Mouse (Mus musculus) embryonic facial prominence, embryonic 15.5 days (tissue): ENCODE results near the gene Disp3. TPM values are rescaled to one million over a fixed set of nuclear protein-coding genes. Genes with fewer than 3 reads are reported as not detected.

Source experiments
- ATAC-seq: fragments of 200-750 bp; cut with Nextera tagmentation; 2 replicates; pipeline ENCODE4 v1.8.0; 2017; ENCODE audit warnings: low read depth, moderate TSS enrichment; ENCODE audit not compliant: insufficient number of reproducible peaks, low FRiP score, low TSS enrichment
- H3K27ac ChIP-seq: fragments of 300-500 bp; sonication (generic); replicated peaks from 2 replicates; pipeline ENCODE4 v1.5.1; 2015; ENCODE audit warnings: mild to moderate bottlenecking, inconsistent platforms
- H3K27me3 ChIP-seq: fragments of 300-500 bp; sonication (generic); 2 replicates; pipeline ENCODE4 v1.6.1; 2015; ENCODE audit warnings: inconsistent platforms
- H3K36me3 ChIP-seq: fragments of 300-500 bp; sonication (generic); 2 replicates; pipeline ENCODE4 v1.6.1; 2015; ENCODE audit warnings: mild to moderate bottlenecking, inconsistent platforms
- H3K4me1 ChIP-seq: fragments of 300-500 bp; sonication (generic); 2 replicates; pipeline ENCODE4 v1.6.1; 2015; ENCODE audit warnings: inconsistent platforms
- H3K4me2 ChIP-seq: fragments of 300-500 bp; sonication (generic); replicated peaks from 2 replicates; pipeline ENCODE4 v1.6.1; 2015; ENCODE audit warnings: mild to moderate bottlenecking, inconsistent platforms
- H3K4me3 ChIP-seq: fragments of 300-500 bp; sonication (generic); replicated peaks from 2 replicates; pipeline ENCODE4 v1.5.1; 2015; ENCODE audit warnings: mild to moderate bottlenecking, inconsistent platforms
- H3K9ac ChIP-seq: fragments of 300-500 bp; sonication (generic); 2 replicates; pipeline ENCODE4 v1.6.1; 2015; ENCODE audit warnings: inconsistent platforms
- H3K9me3 ChIP-seq: fragments of 300-500 bp; sonication (generic); replicated peaks from 2 replicates; pipeline ENCODE4 v1.6.1; 2016; ENCODE audit warnings: inconsistent platforms
- WGBS: fragments of 180-500 bp; shearing (Covaris S2); methylation state at CpG from one replicate; pipeline ENCODE4 v1.1.7; 2015; 5-methylcytosine and 5-hydroxymethylcytosine counted together
- polyA plus RNA-seq: library from polyadenylated mRNA; unstranded; fragments of >200 nt; fragmentation: Nextera tagmentation; extraction: Ambion mirVana; gene quantifications from 2 replicates; pipeline ENCODE4 v1.2.1, GENCODE M21; 2015

Gene Disp3
- polyA plus RNA-seq, 1 experiment from 2014 or later, result 0.40 TPM

GRCm38 (mm10) chr4:148215264-148215900, 72.4 kb downstream of the Disp3 start:
- ATAC-seq, result no peak
- H3K9me3 ChIP-seq, result no peaks in the 10 kb centered on the region
- H3K9ac ChIP-seq, result no peak overlapping the region
- no peaks in the 10 kb centered on the region for H3K36me3 ChIP-seq
- 36% methylated on average over 11 of the region's 11 CpGs for WGBS
- H3K4me3 ChIP-seq, result no peak overlapping the region
- peaks cover 30% of the 10 kb centered on the region for H3K27me3 ChIP-seq
- no peak overlapping the region for H3K4me2 ChIP-seq
- H3K4me1 ChIP-seq, result no peaks in the 10 kb centered on the region
- H3K27ac ChIP-seq, result no peak overlapping the region

GRCm38 (mm10) chr4:148214460-148215136, 73.2 kb downstream of the Disp3 start:
- ATAC-seq, result no peak
- H3K27me3 ChIP-seq, result peaks cover 23% of the 10 kb centered on the region
- no peaks in the 10 kb centered on the region for H3K36me3 ChIP-seq
- no peaks in the 10 kb centered on the region for H3K4me1 ChIP-seq
- no peak overlapping the region for H3K4me3 ChIP-seq
- WGBS, result 56% methylated on average over 5 of the region's 5 CpGs
- no peak overlapping the region for H3K9ac ChIP-seq
- H3K27ac ChIP-seq, result no peak overlapping the region
- H3K4me2 ChIP-seq, result no peak overlapping the region
- no peaks in the 10 kb centered on the region for H3K9me3 ChIP-seq

- Histone ChIP-seq H3K36me3 (no peaks in the 10 kb centered on the region), H3K9ac (no peak overlapping the region), H3K4me2 (no peak overlapping the region), H3K27me3 (peaks cover 7% of the 10 kb centered on the region), H3K4me3 (no peak overlapping the region), H3K9me3 (no peaks in the 10 kb centered on the region), H3K4me1 (no peaks in the 10 kb centered on the region), H3K27ac (no peak overlapping the region)
- no peak for ATAC-seq
- 58% methylated on average over 6 of the region's 6 CpGs for WGBS
These were observed 82.9 kb downstream of the Disp3 start for GRCm38 (mm10) chr4:148204873-148205232.

- Histone ChIP-seq H3K27me3 (peaks cover 7% of the 10 kb centered on the region), H3K36me3 (no peaks in the 10 kb centered on the region), H3K4me2 (no peak overlapping the region), H3K9ac (no peak overlapping the region), H3K27ac (no peak overlapping the region), H3K4me3 (no peak overlapping the region), H3K4me1 (no peaks in the 10 kb centered on the region), H3K9me3 (no peaks in the 10 kb centered on the region)
- 52% methylated on average over 15 of the region's 15 CpGs for WGBS
- ATAC-seq, result no peak
These were observed 83.5 kb downstream of the Disp3 start for GRCm38 (mm10) chr4:148204061-148204872.

GRCm38 (mm10) chr4:148203557-148203956, 84.2 kb downstream of the Disp3 start:
- Histone ChIP-seq H3K9me3 (no peaks in the 10 kb centered on the region), H3K27ac (no peak overlapping the region), H3K4me1 (no peaks in the 10 kb centered on the region), H3K4me3 (no peak overlapping the region), H3K27me3 (peaks cover 7% of the 10 kb centered on the region), H3K4me2 (no peak overlapping the region), H3K36me3 (no peaks in the 10 kb centered on the region), H3K9ac (no peak overlapping the region)
- 91% methylated on average over 2 of the region's 2 CpGs for WGBS
- ATAC-seq, result no peak

GRCm38 (mm10) chr4:148198721-148199120, 89.0 kb downstream of the Disp3 start:
- Histone ChIP-seq H3K4me3 (no peak overlapping the region), H3K27ac (no peak overlapping the region), H3K9me3 (no peaks in the 10 kb centered on the region), H3K27me3 (peaks cover 12% of the 10 kb centered on the region), H3K4me2 (no peak overlapping the region), H3K9ac (no peak overlapping the region), H3K36me3 (no peaks in the 10 kb centered on the region), H3K4me1 (no peaks in the 10 kb centered on the region)
- WGBS, result 36% methylated on average over 10 of the region's 10 CpGs
- ATAC-seq, result no peak

GRCm38 (mm10) chr4:148194400-148194799, 93.4 kb downstream of the Disp3 start:
- Histone ChIP-seq H3K4me3 (no peak overlapping the region), H3K4me1 (no peaks in the 10 kb centered on the region), H3K36me3 (no peaks in the 10 kb centered on the region), H3K4me2 (no peak overlapping the region), H3K9me3 (no peaks in the 10 kb centered on the region), H3K27me3 (peaks cover 10% of the 10 kb centered on the region), H3K9ac (no peak overlapping the region), H3K27ac (no peak overlapping the region)
- no peak for ATAC-seq

- H3K4me2 ChIP-seq, result no peak overlapping the region
- no peak overlapping the region for H3K9ac ChIP-seq
- ATAC-seq, result no peak
- no peak overlapping the region for H3K4me3 ChIP-seq
- H3K4me1 ChIP-seq, result no peaks in the 10 kb centered on the region
- WGBS, result 27% methylated on average over 11 of the region's 11 CpGs
- no peaks in the 10 kb centered on the region for H3K36me3 ChIP-seq
- H3K9me3 ChIP-seq, result no peaks in the 10 kb centered on the region
- peaks cover 10% of the 10 kb centered on the region for H3K27me3 ChIP-seq
- no peak overlapping the region for H3K27ac ChIP-seq
These were observed 95.0 kb downstream of the Disp3 start for GRCm38 (mm10) chr4:148192707-148193245.

Other genes starting within 250 kb of the Disp3 start
- gene Clcn6, start 249.1 kb downstream of the Disp3 start, polyA plus RNA-seq, result 6.3 and 7.6 TPM in 2 replicates
- 21.3 and 24.9 TPM in 2 replicates for gene Mthfr, start 248.9 kb downstream of the Disp3 start, polyA plus RNA-seq
- gene Agtrap, start 199.9 kb downstream of the Disp3 start, polyA plus RNA-seq, result 14.2 and 15.6 TPM in 2 replicates
- 52.7 and 53.1 TPM in 2 replicates for gene Mad2l2, start 157.6 kb downstream of the Disp3 start, polyA plus RNA-seq
- gene Draxin, start 157.3 kb downstream of the Disp3 start, polyA plus RNA-seq, result 0.63 and 0.79 TPM in 2 replicates
- 20.5 and 22.8 TPM in 2 replicates for gene Fbxo6, start 135.8 kb downstream of the Disp3 start, polyA plus RNA-seq
- 7.8 and 9.2 TPM in 2 replicates for gene Fbxo44, start 127.5 kb downstream of the Disp3 start, polyA plus RNA-seq
- 3.7 and 4.2 TPM in 2 replicates for gene Fbxo2, start 127.3 kb downstream of the Disp3 start, polyA plus RNA-seq
- 20.5 and 21.7 TPM in 2 replicates for gene Ubiad1, start 156.8 kb upstream of the Disp3 start, polyA plus RNA-seq
- gene Mtor, start 160.6 kb upstream of the Disp3 start, polyA plus RNA-seq, result 14.7 and 14.9 TPM in 2 replicates
- 4.8 and 7.7 TPM in 2 replicates for gene Angptl7, start 212.5 kb upstream of the Disp3 start, polyA plus RNA-seq